Mouse (Mus musculus): ENCODE data around the gene Ttc28.

DNA sequence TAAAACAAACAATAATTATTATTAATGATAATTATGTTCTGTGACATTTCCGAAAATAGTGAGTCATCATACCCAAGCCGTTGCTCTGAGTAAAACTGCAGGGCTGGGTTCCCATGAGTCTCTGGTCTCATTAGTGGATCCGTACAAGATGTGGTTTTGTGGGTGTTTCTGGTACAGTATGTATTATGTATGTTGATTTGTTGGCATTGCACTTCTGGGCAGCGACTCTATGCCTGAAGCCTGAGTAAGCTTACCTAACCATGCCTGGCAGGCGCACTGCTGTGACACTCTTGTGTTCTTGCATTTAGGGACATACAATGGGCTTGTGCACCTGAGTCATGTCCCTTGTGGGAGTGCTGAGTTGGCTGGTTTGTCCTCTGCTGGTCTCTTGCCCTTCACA, 190.3 kb downstream of the Ttc28 start:
- TF ChIP-seq CTCF (IDR thresholded peaks at IDR 0.05; ENCODE audit: borderline replicate concordance, insufficient read depth, low read depth, low read length) (no peak), POLR2A (IDR thresholded peaks at IDR 0.05; ENCODE audit: borderline replicate concordance, insufficient read depth, low read length) (no peak)
